Mouse (Mus musculus): ENCODE results near the gene Wnk1. TPM values are rescaled to one million over a fixed set of nuclear protein-coding genes. Genes with fewer than 3 reads are reported as not detected.
A peak's percentile ranks its signal among the peaks of the same experiment; 100 is the strongest.

Wnk1 gene
- polyA plus RNA-seq, 1 experiment, result 345 TPM

DNA sequence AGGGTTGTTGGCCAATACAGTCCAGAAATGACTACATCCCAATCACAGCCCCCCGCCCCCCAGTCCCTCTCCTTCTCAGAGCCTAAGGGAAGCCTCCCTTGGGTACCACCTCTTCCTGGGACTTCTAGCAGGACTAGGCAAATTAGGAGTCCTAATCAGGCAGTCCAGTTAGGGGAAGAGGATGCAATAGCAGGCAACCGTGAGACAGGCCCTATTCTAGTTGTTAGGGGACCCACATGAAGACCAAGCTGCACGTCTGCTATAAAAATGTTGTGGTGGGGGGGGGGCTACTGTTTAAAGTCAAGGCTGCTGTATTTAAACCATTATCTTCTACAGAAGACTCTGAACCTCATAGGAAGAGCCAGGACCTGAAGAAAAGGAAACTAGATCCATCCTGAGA, 116.3 kb downstream of the Wnk1 start:
- no peak overlapping the region for H3K27ac ChIP-seq (ENCODE audit: insufficient read depth, low read depth, low read length)
- no peak for TF ChIP-seq POLR2A (IDR thresholded peaks at IDR 0.05; ENCODE audit: borderline replicate concordance, low read depth, low read length)
- TF ChIP-seq CTCF (IDR thresholded peaks at IDR 0.05; ENCODE audit: low read depth, low read length), result no peak
- H3K4me1 ChIP-seq (ENCODE audit: control insufficient read depth, insufficient read depth, low read length), result peaks cover 23% of the 10 kb centered on the region
- no peak overlapping the region for H3K4me3 ChIP-seq (ENCODE audit: insufficient read depth, low read length)

DNA sequence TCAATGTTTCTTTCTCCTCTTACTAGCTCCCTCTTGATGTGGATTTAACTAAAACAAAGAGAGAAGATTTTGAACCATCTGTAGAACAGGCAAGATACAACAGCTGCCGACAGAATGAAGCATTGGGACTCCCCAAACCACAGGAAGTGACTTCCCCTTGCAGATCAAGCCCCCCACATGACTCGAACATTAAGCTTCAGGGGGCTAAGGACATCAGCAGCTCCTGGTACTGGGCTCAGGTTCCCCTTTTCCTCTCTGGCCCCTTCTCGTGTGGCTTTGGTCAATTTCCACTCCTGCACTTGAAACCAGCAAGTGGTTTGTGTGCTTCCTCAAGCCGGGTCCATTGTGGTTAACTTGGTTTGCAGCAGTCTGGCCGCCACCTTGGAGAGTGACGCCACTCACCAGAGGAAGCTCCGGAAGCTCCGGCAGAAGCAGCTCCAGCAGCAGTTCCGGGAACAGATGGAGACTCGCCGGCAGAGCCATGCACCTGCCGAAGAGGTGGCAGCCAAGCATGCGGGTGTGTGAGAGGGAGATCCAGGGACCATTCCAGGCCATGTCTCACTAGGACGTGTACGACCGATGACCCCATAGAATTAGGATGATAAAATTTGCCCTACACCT, 119.8 kb downstream of the Wnk1 start:
- H3K4me3 ChIP-seq (ENCODE audit: insufficient read depth, low read length), result 0 out of 2 replicates have a peak overlapping the region, but pooled peaks have one; percentile 7
- H3K4me1 ChIP-seq (ENCODE audit: control insufficient read depth, insufficient read depth, low read length), result peaks cover 26% of the 10 kb centered on the region
- TF ChIP-seq CTCF (IDR thresholded peaks at IDR 0.05; ENCODE audit: low read depth, low read length), result no peak
- TF ChIP-seq POLR2A (IDR thresholded peaks at IDR 0.05; ENCODE audit: borderline replicate concordance, low read depth, low read length), result no peak
- peak overlapping the region; percentile 41 for H3K27ac ChIP-seq (ENCODE audit: insufficient read depth, low read depth, low read length)

DNA sequence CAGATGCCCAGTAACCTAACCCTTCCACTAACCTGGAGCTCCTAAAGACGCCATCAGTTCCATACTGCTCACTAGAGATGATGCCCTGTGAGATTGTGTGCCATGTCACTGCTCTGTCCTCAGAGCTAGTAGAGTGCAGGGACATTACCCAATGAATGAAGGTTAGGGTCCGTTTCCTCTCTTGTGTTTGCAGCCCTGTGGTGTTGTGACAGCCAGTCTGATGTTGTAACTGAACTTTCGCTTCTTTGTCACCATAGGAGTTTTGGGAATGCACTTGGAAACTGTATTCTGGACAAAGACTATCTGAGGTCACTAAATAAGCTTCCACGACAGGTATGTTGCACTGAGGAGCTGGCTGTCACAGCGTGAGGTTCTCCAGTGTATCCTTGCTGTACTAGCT, 122.8 kb downstream of the Wnk1 start:
- TF ChIP-seq CTCF (IDR thresholded peaks at IDR 0.05; ENCODE audit: low read depth, low read length), result no peak
- no peak for TF ChIP-seq POLR2A (IDR thresholded peaks at IDR 0.05; ENCODE audit: borderline replicate concordance, low read depth, low read length)
- Histone ChIP-seq H3K4me1 (ENCODE audit: control insufficient read depth, insufficient read depth, low read length) (peaks cover 26% of the 10 kb centered on the region), H3K4me3 (ENCODE audit: insufficient read depth, low read length) (no peak overlapping the region), H3K27ac (ENCODE audit: insufficient read depth, low read depth, low read length) (no peak overlapping the region)

DNA sequence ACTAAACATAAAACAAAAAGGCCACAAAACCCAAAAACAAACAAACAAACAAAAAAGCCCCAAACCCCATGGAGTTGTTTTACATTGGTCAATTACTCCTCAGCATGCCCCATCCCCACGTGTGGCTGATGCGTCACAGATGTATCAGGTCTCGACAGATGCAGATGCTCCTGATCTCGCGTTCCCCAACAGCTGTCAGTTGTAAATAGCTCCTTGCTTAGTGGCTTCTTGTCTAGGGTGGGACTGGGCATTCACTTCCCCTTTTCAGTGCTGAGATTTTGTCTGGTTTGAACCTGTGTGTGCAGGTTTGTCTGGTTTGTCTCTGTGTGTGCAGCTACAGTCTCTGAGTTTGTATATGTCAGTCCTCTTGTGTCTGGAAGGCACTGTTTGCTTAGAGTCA, 126.4 kb downstream of the Wnk1 start:
- H3K27ac ChIP-seq (ENCODE audit: insufficient read depth, low read depth, low read length), result no peak overlapping the region
- TF ChIP-seq POLR2A (IDR thresholded peaks at IDR 0.05; ENCODE audit: borderline replicate concordance, low read depth, low read length) (no peak), CTCF (IDR thresholded peaks at IDR 0.05; ENCODE audit: low read depth, low read length) (no peak)
- H3K4me3 ChIP-seq (ENCODE audit: insufficient read depth, low read length), result no peak overlapping the region
- peaks cover 5% of the 10 kb centered on the region for H3K4me1 ChIP-seq (ENCODE audit: control insufficient read depth, insufficient read depth, low read length)

DNA sequence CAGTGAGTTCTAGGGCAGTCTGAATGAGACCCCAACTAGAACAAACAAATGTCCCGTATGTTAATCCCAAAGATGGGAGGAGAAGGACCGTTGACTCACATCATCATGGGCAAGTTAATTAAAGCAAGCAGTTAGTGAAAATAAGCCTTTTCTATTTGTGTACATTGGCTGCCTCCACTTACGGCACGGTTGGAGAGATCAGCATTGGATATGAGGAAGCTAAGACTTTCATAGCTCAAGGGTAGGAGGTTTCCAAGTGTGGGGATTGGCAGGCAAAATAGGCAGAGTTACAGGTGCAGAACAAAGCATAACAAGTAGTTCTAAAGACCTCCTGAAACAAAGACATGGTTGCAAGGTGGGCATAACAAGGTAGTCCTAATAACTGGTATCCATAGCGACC, 133.0 kb downstream of the Wnk1 start:
- Histone ChIP-seq H3K27ac (ENCODE audit: insufficient read depth, low read depth, low read length) (no peak overlapping the region), H3K4me3 (ENCODE audit: insufficient read depth, low read length) (no peak overlapping the region), H3K4me1 (ENCODE audit: control insufficient read depth, insufficient read depth, low read length) (peaks cover 4% of the 10 kb centered on the region)
- TF ChIP-seq POLR2A (IDR thresholded peaks at IDR 0.05; ENCODE audit: borderline replicate concordance, low read depth, low read length) (no peak), CTCF (IDR thresholded peaks at IDR 0.05; ENCODE audit: low read depth, low read length) (no peak)

DNA sequence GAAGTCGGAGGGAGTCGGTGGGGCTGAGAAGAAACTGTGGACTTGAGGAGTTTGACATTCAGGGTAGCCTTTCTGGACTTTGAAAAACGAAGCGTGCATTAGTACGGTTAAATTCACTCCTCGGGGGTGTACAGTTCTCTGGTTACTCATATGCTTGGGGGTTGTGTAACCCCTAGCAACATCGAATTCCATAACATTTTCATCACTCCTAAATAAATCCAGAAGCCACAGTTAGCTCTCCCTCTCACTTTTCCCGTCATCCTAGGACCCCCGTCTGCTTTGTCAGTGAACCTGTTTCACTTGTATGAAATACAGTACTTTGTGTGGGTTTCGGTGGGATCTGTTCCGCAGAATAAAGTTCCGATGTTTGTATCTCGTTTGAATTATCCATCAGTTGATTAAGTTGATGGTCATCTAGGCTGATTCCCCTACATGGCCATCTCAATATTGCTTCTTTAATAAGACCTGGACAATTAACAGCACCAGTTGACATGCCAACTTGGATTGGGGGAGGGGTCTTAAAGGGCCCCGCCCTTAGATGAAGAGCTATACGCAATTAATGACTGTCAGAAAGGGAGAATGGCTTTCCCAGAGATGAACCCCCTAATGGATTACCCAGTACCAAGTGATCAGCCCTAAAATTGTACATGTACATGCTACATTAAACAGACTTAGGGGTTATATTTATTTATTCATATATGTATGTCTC, 135.2 kb downstream of the Wnk1 start:
- Histone ChIP-seq H3K4me1 (ENCODE audit: control insufficient read depth, insufficient read depth, low read length) (peaks cover 4% of the 10 kb centered on the region), H3K27ac (ENCODE audit: insufficient read depth, low read depth, low read length) (peak overlapping the region; percentile 80), H3K4me3 (ENCODE audit: insufficient read depth, low read length) (peak overlapping the region; percentile 84)
- no peak for TF ChIP-seq POLR2A (IDR thresholded peaks at IDR 0.05; ENCODE audit: borderline replicate concordance, low read depth, low read length)
- TF ChIP-seq CTCF (IDR thresholded peaks at IDR 0.05; ENCODE audit: low read depth, low read length), result no peak

DNA sequence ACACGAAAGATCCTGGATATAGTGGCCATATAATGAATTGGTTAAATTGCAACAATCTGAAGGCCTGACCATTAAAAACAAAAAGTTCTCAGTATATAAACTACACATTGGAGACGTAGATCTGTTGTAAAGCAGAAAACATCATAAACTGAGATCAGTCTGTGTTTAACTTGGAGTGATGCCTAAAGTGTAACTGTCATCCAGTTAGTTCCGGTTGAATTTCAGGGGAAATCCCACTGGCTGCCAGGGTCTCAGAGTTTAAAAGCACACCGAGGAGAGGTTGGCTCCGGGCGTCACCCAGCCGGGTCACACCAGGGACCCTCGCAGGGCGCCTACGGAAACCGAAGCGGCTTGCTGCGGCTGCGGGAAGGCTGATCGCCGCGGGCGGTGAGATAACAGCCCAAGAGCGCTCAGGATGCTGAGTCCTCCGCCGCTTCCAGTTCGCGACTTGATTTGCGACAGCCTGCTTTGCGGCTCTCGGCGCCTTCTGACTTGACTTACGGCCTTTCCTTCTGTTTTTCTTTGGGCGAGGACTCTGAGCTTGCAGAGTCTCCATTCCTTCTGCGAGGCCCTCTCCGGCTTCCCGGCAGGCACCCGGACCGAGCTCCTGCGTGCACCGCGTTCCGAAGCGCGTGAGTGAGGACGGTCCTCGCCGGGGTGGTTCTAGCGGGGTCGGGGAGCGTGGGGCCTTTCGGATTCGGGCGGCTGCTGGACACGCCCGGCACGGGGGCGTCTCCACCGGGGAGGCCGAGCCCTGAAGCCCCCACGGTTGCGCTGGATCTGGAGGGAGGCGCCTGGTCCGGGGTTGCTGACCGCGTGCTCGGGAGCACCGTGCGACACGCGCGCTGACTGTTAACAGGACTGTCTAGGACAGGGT, 136.0 kb downstream of the Wnk1 start, which contains the start of gene Rad52:
Gene Rad52 (plus strand): TSS at position 495 of the 877 bp plus-strand sequence.
- Histone ChIP-seq H3K4me3 (ENCODE audit: insufficient read depth, low read length) (peak within 1 kb of the TSS; percentile 84), H3K27ac (ENCODE audit: insufficient read depth, low read depth, low read length) (peak within 1 kb of the TSS; percentile 80), H3K4me1 (ENCODE audit: control insufficient read depth, insufficient read depth, low read length) (peaks cover 7% of the 10 kb centered on the region)
- TF ChIP-seq POLR2A (IDR thresholded peaks at IDR 0.05; ENCODE audit: borderline replicate concordance, low read depth, low read length), result no peak
- TF ChIP-seq CTCF (IDR thresholded peaks at IDR 0.05; ENCODE audit: low read depth, low read length), result no peak

DNA sequence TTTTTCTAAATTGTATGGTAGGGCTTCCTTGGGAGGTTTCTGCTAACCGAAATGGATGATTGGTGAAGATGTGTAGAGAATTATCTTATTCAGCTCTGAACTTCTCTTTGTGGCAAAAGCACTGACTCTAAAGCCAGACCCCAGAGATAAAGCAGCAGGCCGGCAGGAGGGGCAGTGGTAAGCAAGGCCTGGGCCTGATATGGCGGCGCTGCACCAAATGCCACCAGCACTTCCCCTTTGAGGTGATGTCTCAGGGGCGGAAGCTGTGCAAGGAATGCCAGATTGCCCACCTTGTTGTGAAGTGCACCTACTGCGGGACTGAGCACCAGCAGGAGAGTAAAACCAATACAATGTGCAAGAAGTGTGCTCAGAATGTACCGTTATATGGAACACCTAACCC, 145.8 kb downstream of the Wnk1 start:
- H3K4me1 ChIP-seq (ENCODE audit: control insufficient read depth, insufficient read depth, low read length), result peaks cover 5% of the 10 kb centered on the region
- no peak overlapping the region for H3K4me3 ChIP-seq (ENCODE audit: insufficient read depth, low read length)
- no peak overlapping the region for H3K27ac ChIP-seq (ENCODE audit: insufficient read depth, low read depth, low read length)
- no peak for TF ChIP-seq POLR2A (IDR thresholded peaks at IDR 0.05; ENCODE audit: borderline replicate concordance, low read depth, low read length)

DNA sequence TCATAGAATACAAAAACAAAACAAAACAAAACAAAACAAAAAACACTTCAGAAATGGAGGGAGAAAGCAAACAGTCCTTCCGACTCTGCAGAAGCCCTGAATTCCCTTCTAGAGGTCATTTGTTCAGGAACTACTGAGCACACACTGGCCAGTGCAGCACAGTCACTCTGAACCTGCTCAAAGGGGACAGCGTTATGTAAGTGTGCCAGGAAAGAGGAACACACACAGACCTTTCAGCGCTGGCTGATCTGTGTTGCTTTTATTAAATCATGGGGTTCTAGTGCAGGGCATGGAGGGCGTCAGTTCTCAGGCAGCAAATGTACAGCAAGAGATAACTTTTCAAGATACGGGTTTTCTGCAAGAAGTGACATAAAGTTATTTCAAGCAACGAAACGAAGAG, 155.3 kb downstream of the Wnk1 start:
- Histone ChIP-seq H3K4me1 (ENCODE audit: control insufficient read depth, insufficient read depth, low read length) (no peaks in the 10 kb centered on the region), H3K4me3 (ENCODE audit: insufficient read depth, low read length) (no peak overlapping the region), H3K27ac (ENCODE audit: insufficient read depth, low read depth, low read length) (no peak overlapping the region)
- TF ChIP-seq CTCF (IDR thresholded peaks at IDR 0.05; ENCODE audit: low read depth, low read length), result no peak

Other genes starting within 250 kb of the Wnk1 start
- 9.8 and 9.9 TPM in 2 replicates for gene Erc1, start 190.5 kb downstream of the Wnk1 start, polyA plus RNA-seq (2012; ENCODE audit: insufficient read depth, insufficient read length, missing spikeins)
- gene Rad52, start 136.0 kb downstream of the Wnk1 start, polyA plus RNA-seq (2012; ENCODE audit: insufficient read depth, insufficient read length, missing spikeins), result 15.9 and 18.9 TPM in 2 replicates
- not detected in 2 replicates for gene Ninj2, start 54.7 kb upstream of the Wnk1 start, polyA plus RNA-seq (2012; ENCODE audit: insufficient read depth, insufficient read length, missing spikeins)